Mouse (Mus musculus): ENCODE results near the gene Gm5416.
"Not testable (repeated sequence)": the region's sequence is repeated elsewhere in the genome, so short reads cannot be mapped to it uniquely, and the experiment has no call there.

Gene Gm5416

GRCm38 (mm10) chr16:36209967-36210453 is at the start of gene Gm5416:
Gm5416 (plus strand) TSS chr16:36210403.
- DNase-seq (ENCODE audit: extremely low read depth, insufficient read length, low spot score): no peak

GRCm38 (mm10) chr16:36167841-36168240 is 42.4 kb upstream of the Gm5416 start:
- DNase-seq (ENCODE audit: extremely low read depth, insufficient read length, low spot score): not testable (repeated sequence)

GRCm38 (mm10) chr16:36176108-36176507 is 34.1 kb upstream of the Gm5416 start:
- no peak for DNase-seq (ENCODE audit: extremely low read depth, insufficient read length, low spot score)

GRCm38 (mm10) chr16:36179910-36180309 is 30.3 kb upstream of the Gm5416 start:
- no peak for DNase-seq (ENCODE audit: extremely low read depth, insufficient read length, low spot score)

- not testable (repeated sequence) for DNase-seq (ENCODE audit: extremely low read depth, insufficient read length, low spot score)
These were observed 26.3 kb upstream of the Gm5416 start, which contains the start of gene Gm5483 for GRCm38 (mm10) chr16:36183912-36184311. Gm5483 (plus strand) TSS chr16:36184212.

- no peak for DNase-seq (ENCODE audit: extremely low read depth, insufficient read length, low spot score)
These were observed 11.0 kb upstream of the Gm5416 start for GRCm38 (mm10) chr16:36199226-36199625.

GRCm38 (mm10) chr16:36203846-36204245 is 6.4 kb upstream of the Gm5416 start:
- no peak for DNase-seq (ENCODE audit: extremely low read depth, insufficient read length, low spot score)

GRCm38 (mm10) chr16:36205684-36206083 is 4.5 kb upstream of the Gm5416 start:
- DNase-seq (ENCODE audit: extremely low read depth, insufficient read length, low spot score): not testable (repeated sequence)

GRCm38 (mm10) chr16:36221168-36221567 is 11.0 kb downstream of the Gm5416 start, which contains the start of gene 2010005H15Rik:
2010005H15Rik (plus strand) TSS chr16:36221468.
- DNase-seq (ENCODE audit: extremely low read depth, insufficient read length, low spot score): not testable (repeated sequence)

GRCm38 (mm10) chr16:36260585-36260984 is 50.4 kb downstream of the Gm5416 start:
- DNase-seq (ENCODE audit: extremely low read depth, insufficient read length, low spot score): not testable (repeated sequence)

Measured in 3134 (cell line).